In genomic region chr5:36869578-36870236, GRCm38 (mm10) we compare ENCODE assay signal across 8 mouse cellular contexts. TPM values are rescaled to one million over a fixed set of nuclear protein-coding genes. Genes with fewer than 3 reads are reported as not detected.
DNase-seq lines count a peak whose midpoint lies in the region; ATAC-seq lines count a peak whose summit lies in the region.
"Had no signal": no experiment of that assay in that cellular context is flagged by ENCODE, and none has a peak within 500 bp of the region (broad histone marks: within the 10 kb centered on the region; RNA-seq: fewer than 3 reads in every experiment).

No protein-coding gene starts in this region.

- DNase-seq in lung, postnatal 25 days (ENCODE audit: low spot score): no peak
- peak; percentile 88 for DNase-seq in cerebellum, adult 9-11 months
- DNase-seq in right cerebral cortex, postnatal 4 days: peak; percentile 60
- DNase-seq in T-cell, adult 2 months (ENCODE audit: low spot score): no peak

- peak overlapping the region; percentile 22 for H3K4me2 ChIP-seq in lung, embryonic 16.5 days (ENCODE audit: low read depth, low read length)
- H3K4me2 ChIP-seq in hindbrain, embryonic 12.5 days (replicated peaks): peak overlapping the region; percentile 85
- H3K4me2 ChIP-seq in limb, embryonic 13.5 days (replicated peaks): peak overlapping the region; percentile 84

- ATAC-seq in lung, embryonic 16.5 days (ENCODE audit: low read depth): no peak
- ATAC-seq in hindbrain, embryonic 12.5 days (ENCODE audit: low FRiP score): peak; percentile 59
- ATAC-seq in limb, embryonic 13.5 days (ENCODE audit: low FRiP score, low read depth): no peak

- WGBS in lung, embryonic 16.5 days: under 1% methylated on average over 52 of the region's 56 CpGs
- WGBS in hindbrain, embryonic 12.5 days: under 1% methylated on average over 47 of the region's 56 CpGs
- under 1% methylated on average over 55 of the region's 56 CpGs for WGBS in limb, embryonic 13.5 days

- no peaks in the 10 kb centered on the region for H3K36me3 ChIP-seq in lung, embryonic 16.5 days (ENCODE audit: control insufficient read depth, insufficient read depth, low read length)
- H3K36me3 ChIP-seq in hindbrain, embryonic 12.5 days: no peaks in the 10 kb centered on the region
- no peaks in the 10 kb centered on the region for H3K36me3 ChIP-seq in limb, embryonic 13.5 days

- H3K4me1 ChIP-seq in lung, embryonic 16.5 days (replicated peaks; ENCODE audit: control insufficient read depth, insufficient read depth, low read length): 0 out of 2 replicates have a peak, but pooled peaks cover 2% of the 10 kb centered on the region
- H3K4me1 ChIP-seq in hindbrain, embryonic 12.5 days: peaks cover 16% of the 10 kb centered on the region
- peaks cover 21% of the 10 kb centered on the region for H3K4me1 ChIP-seq in limb, embryonic 13.5 days

- no peaks in the 10 kb centered on the region for H3K9me3 ChIP-seq in lung, embryonic 16.5 days (ENCODE audit: control insufficient read depth, low read length)
- H3K9me3 ChIP-seq in hindbrain, embryonic 12.5 days (replicated peaks): no peaks in the 10 kb centered on the region
- peaks cover 11% of the 10 kb centered on the region for H3K9me3 ChIP-seq in limb, embryonic 13.5 days

- peak overlapping the region; percentile 16; the same call in 1 of the 2 replicates for H3K4me3 ChIP-seq in lung, embryonic 16.5 days (ENCODE audit: low read length)
- H3K4me3 ChIP-seq in hindbrain, embryonic 12.5 days: peak overlapping the region; percentile 50
- H3K4me3 ChIP-seq in limb, embryonic 13.5 days: peak overlapping the region; percentile 37

- H3K9ac ChIP-seq in lung, embryonic 16.5 days (ENCODE audit: low read length): no peak overlapping the region
- H3K9ac ChIP-seq in hindbrain, embryonic 12.5 days: peak overlapping the region; percentile 52
- 0 out of 2 replicates have a peak overlapping the region, but pooled peaks have one; percentile 35 for H3K9ac ChIP-seq in limb, embryonic 13.5 days

- H3K27me3 ChIP-seq in lung, embryonic 16.5 days (ENCODE audit: control insufficient read depth, insufficient read depth, low read depth, low read length): peaks cover 65% of the 10 kb centered on the region
- H3K27me3 ChIP-seq in hindbrain, embryonic 12.5 days: peaks cover 88% of the 10 kb centered on the region
- peaks cover 100% of the 10 kb centered on the region for H3K27me3 ChIP-seq in limb, embryonic 13.5 days

- H3K27ac ChIP-seq in lung, embryonic 16.5 days (ENCODE audit: low read length): no peak overlapping the region
- no peak overlapping the region; the same call in 1 of the 2 replicates for H3K27ac ChIP-seq in hindbrain, embryonic 12.5 days
- no peak overlapping the region for H3K27ac ChIP-seq in limb, embryonic 13.5 days
- H3K27ac ChIP-seq: macrophage had no signal

RNA-seq across cellular contexts. Expression of gene Ppp2r2c, which starts 1.4 kb away (rescaled TPM):
- 0.10 and 0.36 TPM in 2 replicates for polyA plus RNA-seq in lung, embryonic 16.5 days (2015; fragmentation: Nextera tagmentation; extraction: Ambion mirVana)
- polyA plus RNA-seq in hindbrain, embryonic 12.5 days (2016; fragmentation: Nextera tagmentation; extraction: Ambion mirVana): 7.6 and 8.0 TPM in 2 replicates
- polyA plus RNA-seq in limb, embryonic 13.5 days (2015; fragmentation: Nextera tagmentation; extraction: Ambion mirVana): 0.10 and 0.15 TPM in 2 replicates
- polyA plus RNA-seq: macrophage had no signal

RNA-seq across cellular contexts. Expression of gene Man2b2, which starts 39.3 kb away (rescaled TPM):
- polyA plus RNA-seq in lung, embryonic 16.5 days (2015; fragmentation: Nextera tagmentation; extraction: Ambion mirVana): 16.9 and 18.1 TPM in 2 replicates
- 16.1 and 16.7 TPM in 2 replicates for polyA plus RNA-seq in hindbrain, embryonic 12.5 days (2016; fragmentation: Nextera tagmentation; extraction: Ambion mirVana)
- 9.4 and 11.0 TPM in 2 replicates for polyA plus RNA-seq in limb, embryonic 13.5 days (2015; fragmentation: Nextera tagmentation; extraction: Ambion mirVana)

Comparison
In these comparisons a context has a peak if more than half of its experiments do, and no peak if none do; other contexts are left out.
1. H3K4me2 ChIP-seq: peak in every context shown above with its lines; median percentile 85 in hindbrain, embryonic 12.5 days; 84 in limb, embryonic 13.5 days; 22 in lung, embryonic 16.5 days.
2. DNase-seq: peak in cerebellum, adult 9-11 months (single experiment) and right cerebral cortex, postnatal 4 days (single experiment); none in lung, postnatal 25 days (single experiment) and T-cell, adult 2 months (single experiment).
3. Peak in every context shown above with its lines, with median percentiles within 50 percentile points of each other: H3K4me3 ChIP-seq.